Mouse (Mus musculus) G1E (cell line): Measurements from ENCODE around the gene Rbms3. TPM values are rescaled to one million over a fixed set of nuclear protein-coding genes. Genes with fewer than 3 reads are reported as not detected.

Experiments
- ATAC-seq: 2 replicates; pipeline ENCODE4 v1.8.0; 2016; ENCODE audit warnings: mild to moderate bottlenecking; ENCODE audit not compliant: insufficient number of reproducible peaks, poor library complexity, low FRiP score, severe bottlenecking; ENCODE audit errors: extremely low read depth
- DNase-seq: peaks from one replicate; pipeline ENCODE4 v3.0.0; 2012; ENCODE audit warnings: low spot score
- H3K27me3 ChIP-seq: 2 replicates; pipeline ENCODE4 v1.6.1; 2012; ENCODE audit warnings: mild to moderate bottlenecking, low read length, inconsistent platforms; ENCODE audit not compliant: insufficient read depth
- H3K36me3 ChIP-seq: replicated peaks from 2 replicates; pipeline ENCODE3; 2012; ENCODE audit warnings: mild to moderate bottlenecking, inconsistent platforms
- H3K4me1 ChIP-seq: 2 replicates; pipeline ENCODE4 v1.6.1; 2012; ENCODE audit warnings: low read depth, low read length, inconsistent platforms, mixed read lengths; ENCODE audit not compliant: insufficient read depth
- H3K4me3 ChIP-seq: 2 replicates; pipeline ENCODE4 v1.5.1; 2012; ENCODE audit warnings: low read depth, mild to moderate bottlenecking, inconsistent platforms, low read length, moderate library complexity, mixed read lengths
- H3K9me3 ChIP-seq: replicated peaks from 2 replicates; pipeline ENCODE4 v1.6.1; 2012; ENCODE audit warnings: inconsistent platforms
- CTCF ChIP-seq: IDR thresholded peaks from 2 replicates; pipeline ENCODE4 v1.5.1; 2012; ENCODE audit warnings: low read depth, low read length, inconsistent platforms, mixed read lengths
- GATA1 ChIP-seq: IDR thresholded peaks from 2 replicates; pipeline ENCODE4 v1.6.1; 2012; ENCODE audit warnings: borderline replicate concordance, low read length, inconsistent platforms, mixed read lengths
- GATA2 ChIP-seq: IDR thresholded peaks from 2 replicates; pipeline ENCODE4 v1.6.1; 2012; ENCODE audit warnings: low read depth, low read length, inconsistent platforms, borderline replicate concordance
- POLR2AphosphoS5 ChIP-seq: IDR thresholded peaks from 2 replicates; pipeline ENCODE4 v1.6.1; 2012; ENCODE audit warnings: low read depth, low read length, inconsistent platforms; ENCODE audit not compliant: insufficient replicate concordance
- TAL1 ChIP-seq: conservative IDR thresholded peaks from 2 replicates; pipeline ENCODE4 v1.6.1; 2012; ENCODE audit warnings: low read depth, low read length, inconsistent platforms, mixed read lengths
- polyA plus RNA-seq: library from polyadenylated mRNA; stranded (reverse); fragments of >175 nt; gene quantifications from 2 replicates; pipeline ENCODE4 v1.2.3, GENCODE M21; 2012
- total RNA-seq, 2 experiments: library from RNA; stranded (forward) in 1 of 2; stranded (reverse) in 1 of 2; fragments of 200-1000 nt in 1 of 2; fragments of >200 nt in 1 of 2; fragmentation: Nextera tagmentation in 1 of 2; gene quantifications; 2 replicates each; pipeline ENCODE4 v1.2.3; 2014 to 2017

Gene Rbms3
- total and polyA plus RNA-seq, 3 experiments = 0.16 TPM; not detected in 2

DNA sequence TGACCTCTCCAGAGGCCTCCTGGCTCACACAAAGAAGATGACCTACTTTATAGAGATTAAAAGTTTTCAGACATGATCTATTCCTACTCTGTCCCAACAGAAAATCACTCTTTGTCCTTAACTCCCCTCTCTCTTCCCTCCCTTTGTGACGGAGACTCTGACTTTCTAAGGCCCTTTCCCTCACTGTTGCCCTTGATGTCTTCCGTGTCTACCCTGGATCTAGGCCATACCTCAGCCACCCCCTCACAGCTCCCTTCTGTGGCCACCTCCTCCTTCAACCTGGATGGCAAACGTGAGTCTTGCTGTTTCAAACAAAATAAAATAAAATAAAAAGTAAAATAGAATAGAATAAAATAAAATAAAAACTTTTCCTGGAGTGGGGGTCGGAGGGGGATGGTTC is 408.2 kb downstream of the Rbms3 start:
- Histone ChIP-seq H3K36me3 (no peaks in the 10 kb centered on the region), H3K4me3 (no peak overlapping the region), H3K4me1 (no peaks in the 10 kb centered on the region), H3K27me3 (no peaks in the 10 kb centered on the region), H3K9me3 (peaks cover 51% of the 10 kb centered on the region)
- ATAC-seq (no peak), DNase-seq (no peak)
- TF ChIP-seq GATA1 (no peak), TAL1 (no peak), CTCF (no peak), GATA2 (no peak), POLR2AphosphoS5 (no peak)

DNA sequence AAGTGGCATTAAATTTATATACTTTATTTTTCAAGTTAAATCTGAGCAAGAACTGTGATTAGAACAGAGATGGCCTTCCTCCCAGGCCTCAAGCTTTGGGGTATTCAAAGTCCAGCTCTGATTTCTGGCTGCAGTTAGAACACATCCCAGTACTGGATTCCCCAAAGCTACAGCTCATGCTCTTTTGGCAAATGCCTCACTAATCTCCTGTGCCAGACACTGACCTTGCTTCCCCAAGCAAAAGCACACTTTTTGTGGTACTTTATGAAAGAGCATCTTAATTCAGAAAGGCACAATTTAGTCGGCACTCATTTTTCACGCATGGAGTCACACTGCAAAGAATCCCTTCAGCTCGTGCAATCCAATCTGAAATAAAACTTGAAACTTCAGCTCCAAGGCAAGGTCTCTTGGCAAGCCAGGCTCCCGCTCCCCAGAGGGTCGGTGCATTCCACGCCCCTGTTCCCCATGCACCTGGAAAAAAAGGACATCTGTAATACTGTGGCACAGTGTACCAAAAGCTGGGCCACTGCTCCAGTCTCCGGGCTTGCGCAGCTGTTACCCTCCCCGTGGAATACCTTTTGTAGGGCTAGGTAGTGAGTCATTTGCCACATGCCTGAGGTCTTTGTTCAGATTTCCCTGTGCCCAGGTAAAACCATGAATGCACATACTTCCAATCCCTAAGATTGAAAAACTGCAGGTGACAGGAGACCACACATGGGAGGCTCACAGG is 413.5 kb downstream of the Rbms3 start:
- Histone ChIP-seq H3K4me1 (no peaks in the 10 kb centered on the region), H3K27me3 (no peaks in the 10 kb centered on the region), H3K9me3 (peaks cover 45% of the 10 kb centered on the region), H3K4me3 (no peak overlapping the region), H3K36me3 (no peaks in the 10 kb centered on the region)
- ATAC-seq (no peak), DNase-seq (no peak)
- no peak for TF ChIP-seq POLR2AphosphoS5
- no peak for TF ChIP-seq CTCF
- no peak for TF ChIP-seq TAL1
- TF ChIP-seq GATA1 = no peak
- no peak for TF ChIP-seq GATA2

DNA sequence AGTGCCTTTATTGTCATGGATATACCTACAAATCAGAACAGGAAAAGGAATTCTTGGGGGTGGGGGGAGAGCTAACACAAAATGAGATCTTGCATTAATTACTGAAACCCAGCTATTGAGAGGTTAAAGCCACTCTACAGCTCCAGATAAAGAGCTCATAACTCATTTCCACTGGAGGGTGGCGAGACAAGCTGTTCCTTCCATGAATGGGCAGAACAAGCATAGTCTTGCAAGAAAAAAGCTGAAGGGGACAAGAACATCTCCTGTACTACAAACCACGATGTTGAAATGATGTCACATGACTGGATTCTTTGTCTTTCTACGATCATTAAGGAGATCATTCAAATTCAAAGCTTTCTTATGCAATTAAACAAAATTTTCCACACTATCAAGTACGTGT is 417.7 kb downstream of the Rbms3 start:
- Histone ChIP-seq H3K4me1 (no peaks in the 10 kb centered on the region), H3K9me3 (peaks cover 32% of the 10 kb centered on the region), H3K36me3 (no peaks in the 10 kb centered on the region), H3K4me3 (no peak overlapping the region), H3K27me3 (no peaks in the 10 kb centered on the region)
- ATAC-seq = no peak
- DNase-seq = no peak
- TF ChIP-seq POLR2AphosphoS5 (no peak), CTCF (no peak), TAL1 (no peak), GATA2 (no peak), GATA1 (no peak)

DNA sequence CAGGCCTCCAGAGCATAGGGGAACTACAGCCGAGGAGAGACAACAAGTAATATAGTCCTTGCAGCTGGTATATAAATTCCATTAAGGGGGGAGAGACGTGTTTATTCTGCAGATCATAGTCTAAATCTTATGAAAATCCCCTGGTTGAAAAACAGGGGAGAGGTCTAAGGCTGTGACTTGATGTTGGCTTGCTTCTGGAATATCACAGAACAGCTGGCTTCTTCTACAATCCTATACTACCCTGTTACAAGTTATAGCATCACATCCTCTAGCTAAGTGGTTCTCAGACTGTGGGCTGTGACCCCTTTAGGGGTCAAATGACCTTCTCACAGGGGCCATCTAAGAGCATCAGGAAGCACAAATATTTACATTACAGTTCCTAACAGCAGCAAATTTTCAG is 419.4 kb downstream of the Rbms3 start:
- H3K27me3 ChIP-seq = no peaks in the 10 kb centered on the region
- ATAC-seq = no peak
- H3K9me3 ChIP-seq = peaks cover 31% of the 10 kb centered on the region
- no peaks in the 10 kb centered on the region for H3K36me3 ChIP-seq
- H3K4me3 ChIP-seq = no peak overlapping the region
- DNase-seq = no peak
- no peak for TF ChIP-seq TAL1
- H3K4me1 ChIP-seq = no peaks in the 10 kb centered on the region

DNA sequence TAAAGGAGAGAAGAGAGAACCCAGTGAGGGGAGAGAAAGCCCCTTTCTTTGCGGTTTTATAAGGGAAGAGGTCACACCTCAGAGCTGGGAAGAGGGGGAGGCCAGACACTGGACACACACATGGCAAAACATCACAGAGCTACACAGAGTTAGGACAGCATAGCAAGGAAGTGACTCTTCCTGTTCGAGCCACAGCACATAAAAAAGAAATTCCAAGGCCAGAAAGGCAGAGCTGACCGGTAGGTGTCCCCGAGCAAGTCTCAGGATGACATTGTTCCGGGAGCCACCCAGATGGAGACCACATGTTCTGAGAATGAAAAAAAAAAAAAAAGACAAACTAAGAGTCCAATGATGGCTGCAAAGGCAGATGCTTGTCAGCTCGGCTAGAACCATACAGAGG is 424.3 kb downstream of the Rbms3 start:
- ATAC-seq (no peak), DNase-seq (no peak)
- Histone ChIP-seq H3K4me3 (no peak overlapping the region), H3K9me3 (peaks cover 30% of the 10 kb centered on the region), H3K36me3 (no peaks in the 10 kb centered on the region), H3K4me1 (no peaks in the 10 kb centered on the region), H3K27me3 (no peaks in the 10 kb centered on the region)
- TF ChIP-seq CTCF (no peak), TAL1 (no peak), GATA2 (no peak), POLR2AphosphoS5 (no peak), GATA1 (no peak)

DNA sequence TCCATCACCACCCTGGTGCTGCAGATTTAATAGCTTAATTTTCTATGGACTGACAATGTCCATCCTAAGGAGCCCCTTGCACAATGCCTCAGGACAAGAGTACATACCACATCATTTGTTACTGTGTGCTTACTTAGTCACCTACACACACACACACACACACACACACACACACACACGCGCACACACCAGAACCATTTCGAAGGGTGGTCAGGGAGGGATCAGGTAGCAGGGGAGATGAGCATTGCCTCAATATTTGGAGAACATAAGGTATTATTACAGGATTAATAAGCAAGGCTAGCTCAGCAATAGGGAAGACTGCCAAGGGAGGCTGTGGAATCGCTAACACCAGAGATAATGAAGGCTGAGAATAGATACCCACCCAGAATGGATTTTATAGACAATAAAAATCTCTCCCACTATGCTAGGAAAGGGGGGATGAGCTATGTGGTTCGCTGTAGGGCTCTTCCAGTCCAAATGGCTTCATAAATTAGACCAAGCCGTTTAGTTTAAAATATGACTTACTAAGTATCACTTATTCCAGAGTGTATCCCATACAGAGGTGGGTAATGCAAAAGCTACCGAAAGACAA is 429.6 kb downstream of the Rbms3 start:
- Histone ChIP-seq H3K4me3 (no peak overlapping the region), H3K9me3 (peaks cover 53% of the 10 kb centered on the region), H3K4me1 (no peaks in the 10 kb centered on the region), H3K36me3 (no peaks in the 10 kb centered on the region), H3K27me3 (no peaks in the 10 kb centered on the region)
- ATAC-seq (no peak), DNase-seq (no peak)
- TF ChIP-seq GATA2 = no peak
- no peak for TF ChIP-seq POLR2AphosphoS5
- TF ChIP-seq GATA1 = no peak

DNA sequence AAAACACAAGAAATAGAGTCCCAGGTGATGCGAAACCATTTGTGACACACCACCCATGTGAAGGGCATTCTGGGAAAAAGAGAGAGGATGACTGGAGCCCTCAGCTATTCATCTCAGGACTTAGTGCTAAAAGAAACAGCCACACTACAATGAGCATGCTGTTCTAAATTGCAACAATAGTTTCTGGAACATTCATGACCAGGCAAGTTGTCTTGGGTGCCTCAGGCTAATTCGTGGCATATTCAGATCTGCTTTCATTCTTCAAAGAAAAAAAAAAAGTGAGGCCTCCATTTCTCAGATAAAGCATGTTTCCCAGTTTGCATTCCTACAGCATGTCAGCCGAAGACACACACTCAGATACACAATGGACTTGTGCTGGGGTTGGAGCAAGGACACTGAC is 432.2 kb downstream of the Rbms3 start:
- TF ChIP-seq TAL1 (no peak), GATA1 (no peak), GATA2 (no peak), CTCF (no peak), POLR2AphosphoS5 (no peak)
- Histone ChIP-seq H3K9me3 (peaks cover 59% of the 10 kb centered on the region), H3K4me3 (no peak overlapping the region), H3K27me3 (no peaks in the 10 kb centered on the region), H3K36me3 (no peaks in the 10 kb centered on the region), H3K4me1 (no peaks in the 10 kb centered on the region)
- DNase-seq (no peak), ATAC-seq (no peak)
